Mouse (Mus musculus): Measurements from ENCODE around the gene Arpc1a.

Gene Arpc1a

DNA sequence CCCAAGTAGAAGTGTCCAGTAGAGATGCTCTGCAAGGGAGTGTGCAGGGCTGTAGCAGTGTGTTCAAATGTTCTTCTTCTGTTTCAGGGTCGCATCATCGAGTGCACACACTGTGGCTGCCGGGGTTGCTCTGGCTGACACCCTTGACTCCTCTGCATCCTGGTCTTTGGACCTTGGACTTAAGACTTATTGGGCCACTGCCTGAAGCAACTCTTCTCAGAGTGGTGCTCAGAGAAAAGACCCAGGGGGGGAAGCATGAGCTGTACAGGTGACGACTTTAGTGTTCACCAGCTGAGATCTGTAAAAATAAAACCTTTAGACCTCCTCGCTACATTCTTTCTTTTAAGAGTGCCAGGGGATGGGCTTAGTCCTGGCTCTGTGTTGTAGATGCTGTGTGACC lies 64.1 kb downstream of the Arpc1a start:
- no peak for DNase-seq

DNA sequence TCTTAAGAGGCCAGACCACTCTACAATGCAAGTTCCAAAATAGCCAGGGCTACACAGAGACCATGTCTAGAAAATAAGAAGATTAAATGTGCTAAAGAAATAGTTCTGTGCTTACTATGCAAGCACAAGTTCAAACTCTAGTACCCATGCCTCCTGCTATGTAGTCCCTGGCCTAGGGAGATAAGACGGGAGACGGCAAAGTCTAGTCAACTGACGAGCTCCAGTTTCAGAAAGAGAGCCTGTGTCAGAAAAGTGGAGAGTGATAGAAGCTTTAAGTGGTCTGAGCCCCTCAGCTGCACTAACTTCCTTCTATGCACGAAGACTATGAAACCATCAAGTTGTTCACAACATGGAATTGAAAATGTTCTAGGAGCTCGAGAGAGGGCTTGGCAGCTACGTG lies 65.7 kb downstream of the Arpc1a start:
- no peak for DNase-seq

DNA sequence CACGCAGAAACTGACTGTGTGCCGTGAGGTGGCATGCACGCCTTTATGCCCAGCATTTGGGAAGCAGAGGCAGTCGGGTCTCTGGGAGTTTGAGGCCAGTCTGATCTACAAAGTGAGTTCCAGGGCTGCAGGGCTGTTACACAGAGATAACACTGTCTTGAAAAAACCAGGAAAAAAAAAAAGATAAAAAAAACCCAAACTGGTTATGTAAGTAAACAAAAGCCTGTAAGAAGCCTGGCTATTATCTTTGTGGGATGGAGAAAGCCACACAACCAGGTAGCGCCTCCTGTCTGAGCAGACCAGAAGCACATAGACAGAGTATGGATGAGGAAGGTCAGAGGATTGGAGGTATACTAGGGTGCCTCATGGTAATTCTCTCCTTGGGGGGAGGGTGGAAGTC lies 69.1 kb downstream of the Arpc1a start:
- DNase-seq, result no peak

All from cerebellum, postnatal 14 days (tissue).